Mouse (Mus musculus) lung, postnatal 4 days (tissue): ENCODE measurements around the gene Il17rc.

ENCODE experiments used
- DNase-seq, 2 experiments: peaks; one replicate each; pipeline ENCODE4 v3.0.0; 2021

Gene Il17rc

GRCm38 (mm10) chr6:113499346-113499745 is 28.1 kb downstream of the Il17rc start:
- no peak for DNase-seq

- no peak for DNase-seq
Observed at GRCm38 (mm10) chr6:113501388-113502084, 30.3 kb downstream of the Il17rc start, which contains the start of gene Prrt3. TSS of gene Prrt3 (minus strand) at chr6:113501931.

GRCm38 (mm10) chr6:113502801-113503200 is 31.6 kb downstream of the Il17rc start:
- DNase-seq, result no peak

- DNase-seq, result no peak
Observed at GRCm38 (mm10) chr6:113505689-113506088, 34.5 kb downstream of the Il17rc start.

GRCm38 (mm10) chr6:113507130-113507529 is 35.9 kb downstream of the Il17rc start:
- DNase-seq, result no peak

- DNase-seq, result no peak
Observed at GRCm38 (mm10) chr6:113508272-113508946, 37.2 kb downstream of the Il17rc start.

GRCm38 (mm10) chr6:113508947-113509280 is 37.7 kb downstream of the Il17rc start:
- DNase-seq, result no peak

GRCm38 (mm10) chr6:113513944-113514343 is 42.7 kb downstream of the Il17rc start:
- no peak for DNase-seq

GRCm38 (mm10) chr6:113514600-113514999 is 43.4 kb downstream of the Il17rc start:
- no peak for DNase-seq

- no peak for DNase-seq
Observed at GRCm38 (mm10) chr6:113517434-113518080, 46.3 kb downstream of the Il17rc start.

- DNase-seq, result no peak
Observed at GRCm38 (mm10) chr6:113522310-113522709, 51.1 kb downstream of the Il17rc start.

- no peak for DNase-seq
Observed at GRCm38 (mm10) chr6:113523420-113523819, 52.2 kb downstream of the Il17rc start.

- DNase-seq, result peak; percentile 92 to 95
Observed at GRCm38 (mm10) chr6:113530932-113531839, 60.0 kb downstream of the Il17rc start, which contains the start of the genes Emc3 and Fancd2. TSS of gene Emc3 (minus strand) at chr6:113531652. TSS of gene Fancd2 (plus strand) at chr6:113531682.

GRCm38 (mm10) chr6:113531840-113532404 is 60.7 kb downstream of the Il17rc start:
- no peak for DNase-seq
